Comparison of ENCODE assay signal across 11 mouse cellular contexts in genomic region chr5:120194948-120195347, GRCm38 (mm10).
DNase-seq lines count a peak whose midpoint lies in the region; ATAC-seq and TF ChIP-seq lines count a peak whose summit lies in the region.
"Had no signal": no experiment of that assay in that cellular context is flagged by ENCODE, and none has a peak within 500 bp of the region (broad histone marks: within the 10 kb centered on the region; RNA-seq: fewer than 3 reads in every experiment).

No protein-coding gene starts in this region.

- TF ChIP-seq CTCF in MEL (IDR thresholded peaks at IDR 0.05 in 2 of 3, conservative IDR thresholded peaks at IDR 0.05 in 1 of 3; ENCODE audit: control insufficient read depth in 1 of 3, insufficient read depth in 1 of 3, low read depth in 2 of 3, low read length in 3 of 3, poor library complexity in 1 of 3, severe bottlenecking in 1 of 3), result no peak
- no peak for TF ChIP-seq CTCF in intestine, postnatal 0 days (IDR thresholded peaks at IDR 0.05; ENCODE audit: low read depth)

- H3K27ac ChIP-seq in hindbrain, embryonic 10.5 days, result peak overlapping the region; percentile 59
- H3K27ac ChIP-seq in hindbrain, embryonic 11.5 days (ENCODE audit: low read depth, low read length), result no peak overlapping the region
- H3K27ac ChIP-seq in MEL (ENCODE audit: control insufficient read depth, low read depth, low read length), result no peak overlapping the region
- H3K27ac ChIP-seq in forebrain, embryonic 16.5 days (ENCODE audit: low read length), result peak overlapping the region; percentile 85
- H3K27ac ChIP-seq in limb, embryonic 14.5 days (replicated peaks; ENCODE audit: low read depth, low read length), result 0 out of 2 replicates have a peak overlapping the region, but pooled peaks have one; percentile 19
- H3K27ac ChIP-seq in kidney, embryonic 15.5 days, result no peak overlapping the region
- no peak overlapping the region for H3K27ac ChIP-seq in intestine, postnatal 0 days (ENCODE audit: low read depth, low read length)
- H3K27ac ChIP-seq: heart, embryonic 15.5 days; liver, embryonic 13.5 days had no signal

- no peak overlapping the region for H3K4me2 ChIP-seq in hindbrain, embryonic 11.5 days (replicated peaks; ENCODE audit: low read depth, low read length)
- peak overlapping the region; percentile 18 for H3K4me2 ChIP-seq in forebrain, embryonic 16.5 days (ENCODE audit: low read length)
- H3K4me2 ChIP-seq in limb, embryonic 14.5 days (replicated peaks; ENCODE audit: low read depth, low read length, severe bottlenecking), result no peak overlapping the region
- H3K4me2 ChIP-seq in kidney, embryonic 15.5 days, result no peak overlapping the region
- H3K4me2 ChIP-seq in intestine, postnatal 0 days (replicated peaks; ENCODE audit: low read depth), result no peak overlapping the region
- H3K4me2 ChIP-seq: heart, embryonic 15.5 days; liver, embryonic 13.5 days had no signal

- no peak for TF ChIP-seq RAD21 in MEL (IDR thresholded peaks at IDR 0.05; ENCODE audit: low read depth, low read length)

- H3K4me1 ChIP-seq in hindbrain, embryonic 10.5 days (replicated peaks), result peaks cover 36% of the 10 kb centered on the region
- H3K4me1 ChIP-seq in hindbrain, embryonic 11.5 days (replicated peaks; ENCODE audit: control insufficient read depth, insufficient read depth, low read length), result peaks cover 5% of the 10 kb centered on the region; the same call in 1 of the 2 replicates
- H3K4me1 ChIP-seq in MEL (ENCODE audit: control insufficient read depth in 1 of 2, insufficient read depth in 2 of 2, low read length in 2 of 2), result no peaks in the 10 kb centered on the region
- peaks cover 36% of the 10 kb centered on the region for H3K4me1 ChIP-seq in forebrain, embryonic 16.5 days (replicated peaks; ENCODE audit: control insufficient read depth, insufficient read depth, low read length)
- H3K4me1 ChIP-seq in limb, embryonic 14.5 days (ENCODE audit: control insufficient read depth, insufficient read depth, low read length), result peaks cover 11% of the 10 kb centered on the region
- peaks cover 8% of the 10 kb centered on the region; the same call in 1 of the 2 replicates for H3K4me1 ChIP-seq in kidney, embryonic 15.5 days
- H3K4me1 ChIP-seq in intestine, postnatal 0 days (replicated peaks; ENCODE audit: control insufficient read depth, insufficient read depth, low read length), result no peaks in the 10 kb centered on the region

- H3K4me3 ChIP-seq in hindbrain, embryonic 10.5 days, result no peak overlapping the region
- no peak overlapping the region for H3K4me3 ChIP-seq in hindbrain, embryonic 11.5 days (ENCODE audit: low read depth, low read length)
- H3K4me3 ChIP-seq in MEL (ENCODE audit: control insufficient read depth in 1 of 2, insufficient read depth in 1 of 2, low read depth in 2 of 2, low read length in 2 of 2), result no peak overlapping the region
- no peak overlapping the region for H3K4me3 ChIP-seq in forebrain, embryonic 16.5 days (replicated peaks; ENCODE audit: low read length)
- H3K4me3 ChIP-seq in limb, embryonic 14.5 days (replicated peaks; ENCODE audit: low read length), result no peak overlapping the region
- no peak overlapping the region for H3K4me3 ChIP-seq in kidney, embryonic 15.5 days (replicated peaks)
- no peak overlapping the region for H3K4me3 ChIP-seq in intestine, postnatal 0 days (ENCODE audit: low read depth, low read length)
- H3K4me3 ChIP-seq: heart, embryonic 15.5 days; liver, embryonic 13.5 days had no signal

- no peak for TF ChIP-seq POLR2A in MEL (IDR thresholded peaks at IDR 0.05; ENCODE audit: control insufficient read depth in 1 of 2, insufficient read depth in 1 of 2, low read depth in 1 of 2, low read length in 2 of 2, poor library complexity in 1 of 2)
- TF ChIP-seq POLR2A in limb, embryonic 14.5 days (IDR thresholded peaks at IDR 0.05; ENCODE audit: borderline replicate concordance, extremely low read depth, insufficient read depth, insufficient read length), result no peak

- H3K9ac ChIP-seq in hindbrain, embryonic 11.5 days (ENCODE audit: low read depth, low read length), result no peak overlapping the region
- H3K9ac ChIP-seq in MEL (ENCODE audit: control insufficient read depth, low read depth, low read length, poor library complexity, severe bottlenecking), result no peak overlapping the region
- H3K9ac ChIP-seq in forebrain, embryonic 16.5 days (replicated peaks; ENCODE audit: low read depth, low read length), result no peak overlapping the region
- H3K9ac ChIP-seq in limb, embryonic 14.5 days (ENCODE audit: low read depth, low read length, severe bottlenecking), result peak overlapping the region; percentile 21; the same call in 1 of the 2 replicates
- H3K9ac ChIP-seq in kidney, embryonic 15.5 days, result no peak overlapping the region
- H3K9ac ChIP-seq in intestine, postnatal 0 days (ENCODE audit: low read depth, low read length), result no peak overlapping the region
- H3K9ac ChIP-seq: heart, embryonic 15.5 days; liver, embryonic 13.5 days had no signal

- DNase-seq in hindbrain, embryonic 10.5 days (ENCODE audit: low spot score), result no peak
- no peak for DNase-seq in hindbrain, embryonic 11.5 days (ENCODE audit: low spot score)
- DNase-seq in MEL (ENCODE audit: low read depth, low spot score), result no peak
- no peak for DNase-seq in limb, embryonic 14.5 days (ENCODE audit: low spot score)
- no peak for DNase-seq in embryo, embryonic 9.5 days (ENCODE audit: extremely low spot score)
- DNase-seq: kidney, postnatal 10 days; liver, embryonic 13.5 days had no signal

- no peaks in the 10 kb centered on the region for H3K79me2 ChIP-seq in MEL (ENCODE audit: control insufficient read depth, insufficient read depth, low read length, poor library complexity)

- no peak for ATAC-seq in hindbrain, embryonic 11.5 days (ENCODE audit: low FRiP score)
- ATAC-seq in forebrain, embryonic 16.5 days, result peak; percentile 68
- no peak for ATAC-seq in limb, embryonic 14.5 days (ENCODE audit: low FRiP score, low read depth)
- ATAC-seq in kidney, embryonic 15.5 days (replicated peaks; ENCODE audit: low FRiP score), result no peak
- no peak for ATAC-seq in intestine, postnatal 0 days

- peaks cover 25% of the 10 kb centered on the region for H3K36me3 ChIP-seq in hindbrain, embryonic 10.5 days
- H3K36me3 ChIP-seq in hindbrain, embryonic 11.5 days (ENCODE audit: control insufficient read depth, insufficient read depth, low read length), result no peaks in the 10 kb centered on the region
- no peaks in the 10 kb centered on the region; a peak in 2 of 4 replicates for H3K36me3 ChIP-seq in MEL (ENCODE audit: control insufficient read depth in 1 of 2, insufficient read depth in 2 of 2, low read length in 2 of 2)
- H3K36me3 ChIP-seq in forebrain, embryonic 16.5 days (ENCODE audit: control insufficient read depth, insufficient read depth), result no peaks in the 10 kb centered on the region
- peaks cover 13% of the 10 kb centered on the region for H3K36me3 ChIP-seq in limb, embryonic 14.5 days (ENCODE audit: control insufficient read depth, insufficient read depth, low read length)
- peaks cover 24% of the 10 kb centered on the region for H3K36me3 ChIP-seq in kidney, embryonic 15.5 days
- H3K36me3 ChIP-seq in intestine, postnatal 0 days (ENCODE audit: control insufficient read depth, insufficient read depth), result peaks cover 36% of the 10 kb centered on the region

- 59% methylated on average over 13 of the region's 13 CpGs for WGBS in hindbrain, embryonic 10.5 days
- WGBS in hindbrain, embryonic 11.5 days, result 66% methylated on average over 13 of the region's 13 CpGs
- WGBS in forebrain, embryonic 16.5 days, result 6% methylated on average over 13 of the region's 13 CpGs
- WGBS in limb, embryonic 14.5 days, result 25% methylated on average over 13 of the region's 13 CpGs
- WGBS in kidney, embryonic 15.5 days, result 51% methylated on average over 13 of the region's 13 CpGs
- 55% methylated on average over 13 of the region's 13 CpGs for WGBS in intestine, postnatal 0 days

- 0 out of 2 replicates have a peak, but pooled peaks cover 3% of the 10 kb centered on the region for H3K27me3 ChIP-seq in hindbrain, embryonic 10.5 days (ENCODE audit: insufficient read depth, poor library complexity, severe bottlenecking)
- no peaks in the 10 kb centered on the region for H3K27me3 ChIP-seq in hindbrain, embryonic 11.5 days (ENCODE audit: control insufficient read depth, insufficient read depth, low read length)
- H3K27me3 ChIP-seq in MEL (ENCODE audit: control insufficient read depth in 1 of 2, insufficient read depth in 2 of 2, low read length in 2 of 2), result no peaks in the 10 kb centered on the region
- H3K27me3 ChIP-seq in forebrain, embryonic 16.5 days (replicated peaks; ENCODE audit: control insufficient read depth, insufficient read depth, low read length), result no peaks in the 10 kb centered on the region
- H3K27me3 ChIP-seq in limb, embryonic 14.5 days (ENCODE audit: control insufficient read depth, insufficient read depth, low read length), result no peaks in the 10 kb centered on the region
- H3K27me3 ChIP-seq in kidney, embryonic 15.5 days, result no peaks in the 10 kb centered on the region
- H3K27me3 ChIP-seq in intestine, postnatal 0 days (replicated peaks; ENCODE audit: control insufficient read depth, insufficient read depth, low read length), result no peaks in the 10 kb centered on the region
- H3K27me3 ChIP-seq: heart, embryonic 15.5 days; liver, embryonic 13.5 days had no signal

- H3K9me3 ChIP-seq in hindbrain, embryonic 10.5 days, result no peaks in the 10 kb centered on the region
- no peaks in the 10 kb centered on the region for H3K9me3 ChIP-seq in hindbrain, embryonic 11.5 days (ENCODE audit: control insufficient read depth, low read length)
- H3K9me3 ChIP-seq in MEL (replicated peaks; ENCODE audit: insufficient read depth, low read length), result no peaks in the 10 kb centered on the region
- no peaks in the 10 kb centered on the region for H3K9me3 ChIP-seq in forebrain, embryonic 16.5 days (ENCODE audit: control insufficient read depth, low read length)
- H3K9me3 ChIP-seq in limb, embryonic 14.5 days (ENCODE audit: control insufficient read depth, low read length), result no peaks in the 10 kb centered on the region
- H3K9me3 ChIP-seq in kidney, embryonic 15.5 days (replicated peaks), result no peaks in the 10 kb centered on the region
- no peaks in the 10 kb centered on the region for H3K9me3 ChIP-seq in intestine, postnatal 0 days (ENCODE audit: control insufficient read depth)
- H3K9me3 ChIP-seq: heart, embryonic 15.5 days; liver, embryonic 13.5 days had no signal

- TF ChIP-seq EP300 in MEL (IDR thresholded peaks at IDR 0.05; ENCODE audit: low read depth in 1 of 2, low read length in 2 of 2), result no peak

TF ChIP-seq in MEL, 35 proteins besides CTCF, POLR2A, EP300 and RAD21:
- TF ChIP-seq SIN3A (IDR thresholded peaks at IDR 0.05; ENCODE audit: low read length), result no peak
- no peak for TF ChIP-seq ZKSCAN1 (IDR thresholded peaks at IDR 0.05; ENCODE audit: low read depth, low read length)
- no peak for TF ChIP-seq MAX (IDR thresholded peaks at IDR 0.05; ENCODE audit: low read length)
- no peak for TF ChIP-seq MYC (IDR thresholded peaks at IDR 0.05; ENCODE audit: low read depth, low read length)
- peak; percentile 20; the same call in 1 of the 2 replicates for TF ChIP-seq TAL1 (IDR thresholded peaks at IDR 0.05; ENCODE audit: low read length)

Comparison
In these comparisons a context has a peak if more than half of its experiments do, and no peak if none do; other contexts are left out.
1. H3K27ac ChIP-seq: peak in hindbrain, embryonic 10.5 days (single experiment), forebrain, embryonic 16.5 days (single experiment) and limb, embryonic 14.5 days (single experiment); none in hindbrain, embryonic 11.5 days (single experiment), MEL (single experiment), kidney, embryonic 15.5 days (single experiment) and intestine, postnatal 0 days (single experiment).